Comparison of ENCODE assay signal across 29 mouse cellular contexts in the genomic region with DNA sequence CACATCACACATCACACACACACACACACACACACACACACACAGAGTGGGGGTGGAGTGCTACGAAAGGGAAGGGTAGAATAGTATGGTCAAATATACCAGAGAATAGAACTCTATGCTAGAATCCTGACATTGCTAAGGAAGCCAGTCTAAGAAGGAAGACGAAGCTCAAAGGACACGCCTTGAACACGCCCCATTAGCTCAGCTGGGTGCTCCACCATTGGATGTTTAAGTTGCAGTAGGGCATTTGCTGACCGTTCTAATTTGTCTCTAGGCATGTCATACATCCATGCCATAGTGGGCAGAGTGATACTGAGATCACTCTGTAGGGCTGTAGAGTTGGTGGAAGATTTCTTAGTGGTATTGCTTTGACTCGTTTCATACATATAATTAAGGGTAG. TPM values are rescaled to one million over a fixed set of nuclear protein-coding genes. Genes with fewer than 3 reads are reported as not detected.
"Had no signal": no experiment of that assay in that cellular context is flagged by ENCODE, and none has a peak within 500 bp of the region (broad histone marks: within the 10 kb centered on the region; RNA-seq: fewer than 3 reads in every experiment).

No protein-coding gene starts in this region.

- H3K4me3 ChIP-seq: gastrocnemius, adult 2 months; heart, embryonic 10.5 days; heart, embryonic 12.5 days; hindbrain, embryonic 10.5 days; hindbrain, embryonic 12.5 days; intestine, embryonic 15.5 days; layer of hippocampus, adult 2 months; left cerebral cortex, adult 2 months; limb, embryonic 13.5 days; limb, embryonic 15.5 days; liver, embryonic 12.5 days had no signal

- H3K9ac ChIP-seq: heart, embryonic 12.5 days; hindbrain, embryonic 12.5 days; hindbrain, embryonic 14.5 days; intestine, embryonic 15.5 days; limb, embryonic 13.5 days; limb, embryonic 15.5 days; liver, embryonic 12.5 days; liver, embryonic 14.5 days had no signal

- H3K27me3 ChIP-seq: heart, embryonic 12.5 days; hindbrain, embryonic 12.5 days; intestine, embryonic 15.5 days; limb, embryonic 13.5 days; limb, embryonic 15.5 days; liver, embryonic 12.5 days had no signal

- DNase-seq: gastrocnemius, adult 2 months; gastrocnemius, postnatal 10 days; gastrocnemius, postnatal 25 days; heart, postnatal 10 days; heart, postnatal 4 days; kidney, adult 18-20 months; kidney, adult 8-10 months; kidney, postnatal 10 days; kidney, postnatal 25 days; kidney, postnatal 4 days had no signal

- H3K36me3 ChIP-seq: heart, embryonic 10.5 days; heart, embryonic 12.5 days; hindbrain, embryonic 10.5 days; hindbrain, embryonic 12.5 days; intestine, embryonic 15.5 days; limb, embryonic 13.5 days; limb, embryonic 15.5 days; liver, embryonic 12.5 days had no signal

- H3K4me1 ChIP-seq: hindbrain, embryonic 12.5 days; intestine, embryonic 15.5 days; liver, embryonic 12.5 days had no signal

- H3K27ac ChIP-seq: gastrocnemius, adult 2 months; heart, embryonic 10.5 days; hindbrain, embryonic 10.5 days; hindbrain, embryonic 12.5 days; hindbrain, embryonic 14.5 days; intestine, embryonic 15.5 days; layer of hippocampus, adult 2 months; left cerebral cortex, adult 2 months; limb, embryonic 13.5 days; limb, embryonic 15.5 days; liver, embryonic 12.5 days; liver, embryonic 14.5 days had no signal

RNA-seq across cellular contexts. Expression of a gene that starts 32.0 kb away (rescaled TPM):
- total RNA-seq: gastrocnemius, adult 2 months; gastrocnemius, postnatal 25 days; granulocyte monocyte progenitor cell, adult 5-6 weeks; left cerebral cortex, adult 2 months; liver, adult 2 months had no signal
- polyA plus RNA-seq: heart, embryonic 10.5 days; inflammation-experienced regulatory T-cells, adult 6 months; liver, adult 2 months; liver, embryonic 12.5 days; liver, embryonic 14.5 days had no signal

RNA-seq across cellular contexts. Expression of a gene that starts 50.9 kb away (rescaled TPM):
- total RNA-seq: gastrocnemius, adult 2 months; gastrocnemius, postnatal 10 days; gastrocnemius, postnatal 25 days; heart, postnatal 10 days; layer of hippocampus, adult 2 months; left cerebral cortex, adult 2 months; left cerebral cortex, postnatal 36 days; liver, adult 2 months had no signal
- polyA plus RNA-seq: heart, embryonic 12.5 days; hindbrain, embryonic 10.5 days; hindbrain, embryonic 12.5 days; hindbrain, embryonic 14.5 days; hindbrain, embryonic 16.5 days; kidney, embryonic 14.5 days; limb, embryonic 11.5 days; limb, embryonic 13.5 days; liver, adult 2 months had no signal
